Mouse (Mus musculus) midbrain, postnatal 0 days (tissue): ENCODE results near the gene Gm20388. TPM values are rescaled to one million over a fixed set of nuclear protein-coding genes. Genes with fewer than 3 reads are reported as not detected.

Experiments
- ATAC-seq: fragments of 200-750 bp; cut with Nextera tagmentation; 2 replicates; pipeline ENCODE4 v1.8.0; 2017; ENCODE audit warnings: moderate number of reproducible peaks, mild to moderate bottlenecking, moderate TSS enrichment, moderate library complexity; ENCODE audit not compliant: low FRiP score
- DNase-seq: peaks from one replicate; pipeline ENCODE4 v3.0.0-alpha.2; 2015; ENCODE audit warnings: low spot score
- H3K27ac ChIP-seq: fragments of 300-500 bp; sonication (generic); 2 replicates; pipeline ENCODE4 v1.5.1; 2014; ENCODE audit warnings: low read depth, mild to moderate bottlenecking, low read length, mixed read lengths
- H3K27me3 ChIP-seq: fragments of 300-500 bp; sonication (generic); 2 replicates; pipeline ENCODE4 v1.6.1; 2014; ENCODE audit warnings: low read length, control low read depth, mixed read lengths; ENCODE audit not compliant: insufficient read depth
- H3K36me3 ChIP-seq: fragments of 300-500 bp; sonication (generic); 2 replicates; pipeline ENCODE4 v1.6.1; 2014; ENCODE audit warnings: low read length, control low read depth, mixed read lengths; ENCODE audit not compliant: insufficient read depth
- H3K4me1 ChIP-seq: fragments of 300-500 bp; sonication (generic); 2 replicates; pipeline ENCODE4 v1.6.1; 2014; ENCODE audit warnings: mild to moderate bottlenecking, control low read depth, antibody characterized with exemption, low read length, mixed read lengths; ENCODE audit not compliant: insufficient read depth
- H3K4me2 ChIP-seq: fragments of 300-500 bp; sonication (generic); 2 replicates; pipeline ENCODE4 v1.6.1; 2014; ENCODE audit warnings: low read depth, mild to moderate bottlenecking, low read length, mixed read lengths; ENCODE audit not compliant: poor library complexity, severe bottlenecking
- H3K4me3 ChIP-seq: fragments of 300-500 bp; sonication (generic); 2 replicates; pipeline ENCODE4 v1.5.1; 2014; ENCODE audit warnings: low read depth, mild to moderate bottlenecking, low read length, moderate library complexity
- H3K9ac ChIP-seq: fragments of 300-500 bp; sonication (generic); replicated peaks from 2 replicates; pipeline ENCODE4 v1.6.1; 2014; ENCODE audit warnings: mild to moderate bottlenecking, low read length, moderate library complexity, mixed read lengths; ENCODE audit not compliant: poor library complexity, severe bottlenecking
- H3K9me3 ChIP-seq: fragments of 300-500 bp; sonication (generic); 2 replicates; pipeline ENCODE4 v1.6.1; 2016; ENCODE audit warnings: low read length, control low read depth
- CTCF ChIP-seq: IDR thresholded peaks from 2 replicates; pipeline ENCODE4 v1.5.1; 2016; ENCODE audit warnings: antibody characterized with exemption, mild to moderate bottlenecking
- WGBS: fragments of 180-500 bp; shearing (Covaris S2); extraction: QIAGEN DNeasy Blood & Tissue Kit; methylation state at CpG from one replicate; pipeline ENCODE4 v1.1.7; 2014; 5-methylcytosine and 5-hydroxymethylcytosine counted together
- polyA plus RNA-seq: library from polyadenylated mRNA; unstranded; fragments of >200 nt; fragmentation: Nextera tagmentation; extraction: Ambion mirVana; gene quantifications from 2 replicates; pipeline ENCODE4 v1.2.1, GENCODE M21; 2015
- total RNA-seq: library from RNA; depleted of rRNA; stranded (reverse); fragments of >200 nt; gene quantifications from 2 replicates; pipeline ENCODE4 v1.2.3, GENCODE M21; 2014

Gm20388 gene
- total and polyA plus RNA-seq, 2 experiments from 2014 or later: 74.2 TPM; not detected in 1

DNA sequence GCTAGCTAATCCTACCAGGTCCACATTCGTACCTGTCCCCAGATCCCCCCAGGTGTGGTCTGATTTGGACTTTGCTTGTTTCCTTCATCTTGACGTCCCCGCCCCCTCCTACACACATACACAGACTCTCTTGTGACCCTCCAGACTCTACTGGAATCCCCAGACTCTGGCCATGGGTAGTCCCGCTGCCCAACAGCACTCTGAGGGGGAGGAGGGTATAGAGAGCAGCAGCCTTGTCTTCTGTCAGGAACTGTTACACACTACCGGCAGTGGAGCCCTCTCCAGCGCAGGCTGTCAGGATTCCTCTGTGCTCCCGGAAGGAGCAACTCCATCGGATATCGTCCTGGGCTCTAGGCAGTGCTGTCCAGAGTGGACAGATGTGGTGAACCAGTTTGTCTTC is 3220.4 kb downstream of the Gm20388 start:
- Histone ChIP-seq H3K27ac (no peak overlapping the region), H3K4me3 (no peak overlapping the region), H3K36me3 (no peaks in the 10 kb centered on the region), H3K27me3 (peaks cover 8% of the 10 kb centered on the region), H3K4me1 (peaks cover 11% of the 10 kb centered on the region; the same call in 1 of the 2 replicates), H3K9ac (no peak overlapping the region), H3K9me3 (no peaks in the 10 kb centered on the region), H3K4me2 (no peak overlapping the region)
- ATAC-seq (no peak), DNase-seq (no peak)
- 73% methylated on average over 9 of the region's 9 CpGs for whole genome bisulfite sequencing
- TF ChIP-seq CTCF: no peak

DNA sequence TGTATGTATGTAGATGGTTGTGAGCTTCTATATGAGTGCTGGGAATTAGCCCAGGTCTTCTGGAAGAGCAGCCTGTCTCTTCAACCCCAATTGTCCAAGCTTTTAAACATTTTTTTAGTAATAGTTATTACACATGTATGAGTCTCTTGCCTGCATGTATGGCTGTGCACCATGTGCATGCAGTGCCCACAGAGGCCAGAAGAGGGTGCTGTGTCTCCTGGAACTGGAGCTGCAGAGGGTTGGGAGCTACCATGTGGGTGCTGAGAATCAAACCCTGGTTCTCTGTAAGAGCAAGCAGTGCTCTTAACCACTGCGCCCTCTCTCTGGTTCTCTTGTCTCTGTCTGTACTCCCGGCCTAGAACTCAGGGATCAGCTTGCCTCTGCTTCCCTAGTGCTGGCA is 3222.3 kb downstream of the Gm20388 start:
- H3K4me2 ChIP-seq: no peak overlapping the region
- H3K9me3 ChIP-seq: no peaks in the 10 kb centered on the region
- H3K27ac ChIP-seq: no peak overlapping the region
- TF ChIP-seq CTCF: peak; percentile 17; the same call in 1 of the 2 replicates
- WGBS: 100% methylated on average over 2 of the region's 2 CpGs
- no peaks in the 10 kb centered on the region for H3K36me3 ChIP-seq
- no peaks in the 10 kb centered on the region for H3K27me3 ChIP-seq
- no peak overlapping the region for H3K4me3 ChIP-seq
- H3K4me1 ChIP-seq: peaks cover 11% of the 10 kb centered on the region; the same call in 1 of the 2 replicates
- H3K9ac ChIP-seq: no peak overlapping the region
- DNase-seq (no peak), ATAC-seq (no peak)

DNA sequence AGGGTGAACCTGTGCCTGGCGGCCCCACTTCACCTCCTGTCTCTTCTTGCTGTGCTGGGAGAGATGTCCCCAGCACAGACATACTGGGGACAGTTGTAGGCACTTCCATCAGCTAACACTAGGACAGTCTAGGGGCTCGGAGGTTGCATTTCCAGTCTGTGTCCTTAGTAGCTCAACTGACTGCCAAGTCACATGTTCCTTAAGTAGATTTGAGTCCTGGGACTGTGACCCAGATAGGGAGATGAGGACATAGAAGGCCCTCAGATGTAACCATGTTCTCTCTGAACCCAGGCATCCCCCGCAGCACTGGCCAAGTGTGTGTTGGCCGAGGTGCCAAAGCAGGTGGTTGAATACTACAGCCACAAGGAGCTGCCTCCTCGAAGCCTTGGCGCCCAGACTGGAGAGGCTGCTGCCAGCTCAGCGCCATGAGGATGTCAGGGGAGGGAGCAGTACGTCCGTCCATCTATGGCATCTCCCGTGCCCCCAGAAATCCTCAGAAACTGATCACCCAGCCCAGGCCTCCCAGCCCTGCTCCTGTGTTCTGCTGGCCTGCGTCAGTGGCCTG is 3223.6 kb downstream of the Gm20388 start:
- WGBS: 92% methylated on average over 11 of the region's 11 CpGs
- H3K27ac ChIP-seq: peak overlapping the region; percentile 82; the same call in 1 of the 2 replicates
- DNase-seq (no peak), ATAC-seq (no peak)
- peaks cover 11% of the 10 kb centered on the region; the same call in 1 of the 2 replicates for H3K4me1 ChIP-seq
- H3K36me3 ChIP-seq: no peaks in the 10 kb centered on the region
- no peak for TF ChIP-seq CTCF
- no peaks in the 10 kb centered on the region for H3K27me3 ChIP-seq
- no peak overlapping the region for H3K4me3 ChIP-seq
- no peaks in the 10 kb centered on the region for H3K9me3 ChIP-seq
- no peak overlapping the region for H3K4me2 ChIP-seq
- H3K9ac ChIP-seq: no peak overlapping the region

DNA sequence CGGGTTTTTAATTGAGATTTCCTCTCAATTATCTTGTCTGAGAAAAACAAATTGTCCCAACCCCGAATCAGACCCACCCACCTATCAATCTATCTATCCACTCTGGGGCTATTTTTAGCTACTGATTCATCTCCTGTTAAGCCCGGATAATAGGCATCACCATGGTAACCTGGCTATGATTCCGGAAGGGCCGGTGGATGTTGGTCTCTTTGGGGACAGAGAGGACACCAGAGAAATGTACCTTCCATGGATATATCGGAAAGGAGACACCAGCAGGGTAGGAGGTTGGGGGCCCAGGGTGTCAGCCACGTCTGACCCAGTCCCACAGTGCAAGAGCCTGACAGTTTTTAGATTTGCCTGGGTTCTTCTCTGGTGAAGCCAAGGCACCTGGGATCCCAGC is 3224.8 kb downstream of the Gm20388 start:
- peak; percentile 68 for ATAC-seq

DNA sequence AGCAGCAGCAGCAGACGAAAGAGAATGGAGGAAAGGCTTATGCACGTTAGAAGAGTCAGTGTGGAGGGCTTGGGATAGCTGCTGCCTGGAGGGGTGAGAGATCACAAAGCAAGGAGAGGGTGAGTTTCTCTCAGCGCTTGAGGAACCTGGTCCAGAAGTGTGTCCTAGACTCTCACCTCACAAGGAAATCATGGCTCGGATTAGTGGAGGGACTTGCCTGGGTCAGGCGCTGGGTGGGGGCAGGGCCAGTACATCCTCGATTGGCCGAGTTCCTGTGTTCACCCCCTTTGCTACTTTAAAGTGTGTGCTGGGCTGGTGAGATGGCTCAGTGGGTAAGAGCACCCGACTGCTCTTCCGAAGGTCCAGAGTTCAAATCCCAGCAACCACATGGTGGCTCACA is 3225.2 kb downstream of the Gm20388 start:
- no peak for TF ChIP-seq CTCF
- Histone ChIP-seq H3K4me3 (no peak overlapping the region), H3K9me3 (no peaks in the 10 kb centered on the region), H3K27me3 (no peaks in the 10 kb centered on the region), H3K27ac (peak overlapping the region; percentile 82), H3K36me3 (no peaks in the 10 kb centered on the region), H3K9ac (0 out of 2 replicates have a peak overlapping the region, but pooled peaks have one; percentile 36), H3K4me2 (peak overlapping the region; percentile 37), H3K4me1 (peaks cover 11% of the 10 kb centered on the region; the same call in 1 of the 2 replicates)
- 38% methylated on average over 9 of the region's 9 CpGs for WGBS
- no peak for ATAC-seq
- no peak for DNase-seq

More for the DNA sequence above, 3224.8 kb downstream of the Gm20388 start:
- 13% methylated on average over 7 of the region's 7 CpGs for WGBS
- H3K4me1 ChIP-seq: peaks cover 11% of the 10 kb centered on the region; the same call in 1 of the 2 replicates
- TF ChIP-seq CTCF: no peak
- no peak overlapping the region for H3K4me3 ChIP-seq
- no peaks in the 10 kb centered on the region for H3K36me3 ChIP-seq
- H3K4me2 ChIP-seq: peak overlapping the region; percentile 37
- H3K27me3 ChIP-seq: no peaks in the 10 kb centered on the region
- H3K9me3 ChIP-seq: no peaks in the 10 kb centered on the region
- peak overlapping the region; percentile 82 for H3K27ac ChIP-seq
- H3K9ac ChIP-seq: 0 out of 2 replicates have a peak overlapping the region, but pooled peaks have one; percentile 36
- DNase-seq: peak; percentile 81

DNA sequence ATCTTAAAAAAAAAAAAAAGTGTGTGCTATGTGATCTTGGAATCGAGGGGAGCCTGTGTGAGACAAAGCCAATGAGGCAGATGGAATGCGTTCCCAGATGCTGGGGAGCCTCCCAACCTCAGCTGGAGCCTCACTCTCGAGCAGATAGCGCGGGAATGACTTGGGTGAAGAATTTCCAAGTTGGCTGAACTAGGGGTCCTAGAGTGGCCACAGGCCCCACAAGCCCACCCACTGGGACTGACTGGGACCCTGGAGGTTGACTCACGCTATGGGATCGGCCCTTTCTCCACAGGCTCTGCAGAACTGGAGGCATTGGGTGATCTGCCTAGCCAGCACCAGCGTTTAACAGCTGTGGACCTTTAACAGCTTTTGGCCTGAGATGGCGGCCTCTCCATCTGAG is 3225.6 kb downstream of the Gm20388 start:
- H3K36me3 ChIP-seq: no peaks in the 10 kb centered on the region
- no peaks in the 10 kb centered on the region for H3K9me3 ChIP-seq
- WGBS: 89% methylated on average over 9 of the region's 9 CpGs
- H3K27ac ChIP-seq: no peak overlapping the region
- ATAC-seq (no peak), DNase-seq (no peak)
- H3K9ac ChIP-seq: no peak overlapping the region
- H3K4me1 ChIP-seq: peaks cover 11% of the 10 kb centered on the region; the same call in 1 of the 2 replicates
- H3K4me3 ChIP-seq: no peak overlapping the region
- H3K27me3 ChIP-seq: no peaks in the 10 kb centered on the region
- no peak for TF ChIP-seq CTCF
- H3K4me2 ChIP-seq: no peak overlapping the region
